Mouse (Mus musculus) gastrocnemius, adult 8-10 months (tissue): ENCODE results near the gene Lix1. TPM values are rescaled to one million over a fixed set of nuclear protein-coding genes. Genes with fewer than 3 reads are reported as not detected.
"Not testable (repeated sequence)": the region's sequence is repeated elsewhere in the genome, so short reads cannot be mapped to it uniquely, and the experiment has no call there.

Experiments
- DNase-seq, 2 experiments: peaks; one replicate each; pipeline ENCODE4 v3.0.0; 2022; ENCODE audit warnings: low spot score in 2 of 2
- total RNA-seq, 4 experiments: library from RNA; stranded (reverse); gene quantifications; 2 replicates each; pipeline ENCODE4 v1.2.4; 2022

The Lix1 gene
- total RNA-seq, 4 experiments from 2014 or later: 0.21 to 0.63 (median 0.51) TPM

DNA sequence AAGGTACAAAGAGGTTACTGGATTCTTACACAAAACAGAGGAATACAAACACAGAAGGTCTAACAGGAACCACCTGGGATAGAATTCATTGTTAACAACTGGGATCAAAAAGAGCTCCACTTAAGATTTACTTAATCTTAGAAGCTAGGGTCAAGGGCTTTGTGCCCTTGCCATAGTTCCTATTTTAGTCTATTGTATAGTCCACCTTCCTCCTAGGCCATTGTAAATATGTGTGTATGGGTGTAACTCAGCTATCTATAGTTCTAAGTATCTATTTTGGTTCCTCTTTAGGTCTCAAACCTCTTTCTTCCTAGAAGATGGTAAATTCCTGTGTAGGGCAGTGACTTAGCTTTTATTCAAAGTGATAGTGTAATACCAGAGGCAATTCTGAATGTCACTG lies 93.8 kb downstream of the Lix1 start:
- not testable (repeated sequence) for DNase-seq

DNA sequence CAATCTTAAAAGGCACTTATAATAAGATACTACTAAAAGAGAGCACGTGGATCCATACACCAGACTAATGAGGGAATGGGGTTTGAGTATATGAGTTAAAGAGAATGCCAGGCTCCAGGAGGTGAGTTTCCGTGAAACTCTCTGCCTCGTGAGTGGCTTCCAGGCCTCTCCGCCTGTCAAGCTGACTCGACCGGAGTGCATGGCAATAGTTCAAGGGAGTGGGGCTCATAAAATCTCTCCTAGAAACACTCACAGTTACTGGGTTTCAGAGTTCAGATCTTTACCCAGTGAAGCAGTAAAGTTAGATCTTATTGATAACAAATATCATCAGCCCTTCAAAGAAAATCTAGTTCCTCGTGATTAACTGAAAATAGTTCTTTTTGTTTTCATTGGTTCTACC lies 94.3 kb downstream of the Lix1 start:
- no peak for DNase-seq

DNA sequence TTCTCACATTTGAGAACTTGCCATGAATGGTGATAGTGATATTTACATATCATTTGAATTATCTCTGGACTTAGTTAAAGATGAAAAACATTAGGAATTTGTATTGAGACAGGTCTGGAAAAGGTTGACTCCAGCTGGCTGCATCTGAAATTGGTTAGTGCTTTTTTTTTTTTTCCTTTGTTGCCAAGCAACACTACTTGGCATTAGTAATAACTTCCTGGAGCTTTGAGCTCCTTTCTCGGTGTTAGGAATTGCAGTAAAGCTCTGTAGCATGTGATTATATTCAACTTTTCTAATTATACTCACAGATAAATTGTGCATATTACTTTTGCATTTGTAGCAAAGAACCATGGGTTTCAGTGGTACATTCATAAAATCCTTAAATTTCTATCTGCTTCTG lies 96.4 kb downstream of the Lix1 start:
- no peak for DNase-seq

DNA sequence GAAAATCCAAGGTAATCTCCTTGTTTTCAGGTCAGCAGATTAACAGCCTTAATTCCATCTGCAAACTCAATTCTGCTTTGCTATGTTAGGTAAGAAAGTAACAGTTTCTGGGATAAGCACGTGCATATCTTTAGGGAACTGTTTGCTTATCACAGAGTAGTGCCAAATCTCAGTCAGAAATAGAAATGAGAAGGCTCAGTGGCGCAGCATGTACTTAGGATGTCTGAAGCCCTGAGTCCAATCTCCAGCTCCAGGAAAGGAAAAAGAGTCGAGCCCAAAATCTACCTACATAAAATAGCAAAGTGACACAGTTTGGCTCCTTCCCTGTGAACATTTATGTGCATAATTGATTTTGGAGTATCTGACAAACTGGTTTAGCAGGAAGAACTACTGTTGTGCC lies 96.8 kb downstream of the Lix1 start:
- no peak for DNase-seq

DNA sequence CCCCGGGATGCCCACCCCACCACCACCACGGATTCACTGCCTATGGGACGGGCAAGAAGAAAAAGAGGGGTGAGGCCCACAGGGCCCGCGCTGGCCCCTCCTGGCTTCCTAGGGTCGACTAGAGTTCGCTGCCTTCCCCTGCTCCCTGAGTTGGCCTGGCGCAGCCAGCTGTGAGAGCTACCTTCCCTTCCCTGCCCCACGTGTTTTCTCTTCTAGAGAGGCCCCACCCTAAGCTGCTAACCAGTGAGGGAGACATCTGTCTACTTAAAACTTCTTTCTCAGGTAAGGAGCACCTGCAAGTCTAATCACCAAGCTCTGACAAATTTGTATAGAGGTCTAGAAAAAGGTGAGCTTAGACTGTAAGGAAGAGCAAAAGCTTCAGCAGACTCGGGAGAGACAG lies 104.2 kb downstream of the Lix1 start:
- no peak for DNase-seq

Other genes starting within 250 kb of the Lix1 start
- 10 to 100 TPM; 12.0 to 16.7 (median 14.0) TPM for gene Riok2, start 28.4 kb upstream of the Lix1 start, total RNA-seq
- 10 to 100 TPM; 53.7 to 68.4 (median 63.0) TPM for gene Lnpep, start 222.4 kb downstream of the Lix1 start, total RNA-seq